Mouse (Mus musculus) MEL (cell line): Measurements from ENCODE around the gene Tbc1d14. TPM values are rescaled to one million over a fixed set of nuclear protein-coding genes. Genes with fewer than 3 reads are reported as not detected.
A peak's percentile ranks its signal among the peaks of the same experiment; 100 is the strongest.

Source experiments
- DNase-seq: peaks from one replicate; pipeline ENCODE4 v3.0.0; 2011; ENCODE audit warnings: low read depth, low spot score
- H3K27ac ChIP-seq: 2 replicates; pipeline ENCODE4 v1.5.1; 2012; ENCODE audit warnings: low read depth, mild to moderate bottlenecking, control low read depth, low read length, moderate library complexity; ENCODE audit not compliant: control insufficient read depth
- H3K27me3 ChIP-seq, 2 experiments: fragments of 150-350 bp in 1 of 2; sonication (generic) in 1 of 2; 2 replicates each; pipeline ENCODE4 v1.6.1; 2012; ENCODE audit warnings: low read length in 2 of 2, mild to moderate bottlenecking in 2 of 2, improper control_type of control experiment in 1 of 2, moderate library complexity in 1 of 2; ENCODE audit not compliant: insufficient read depth in 2 of 2, control insufficient read depth in 1 of 2
- H3K36me3 ChIP-seq, 2 experiments: 2 replicates each; pipeline ENCODE4 v1.6.1; 2012 to 2014; ENCODE audit warnings: low read length in 2 of 2, improper control_type of control experiment in 1 of 2, inconsistent platforms in 1 of 2, mild to moderate bottlenecking in 1 of 2; ENCODE audit not compliant: insufficient read depth in 2 of 2, control insufficient read depth in 1 of 2
- H3K4me1 ChIP-seq, 2 experiments: fragments of 150-350 bp in 1 of 2; sonication (generic) in 1 of 2; 2 replicates each; pipeline ENCODE4 v1.6.1; 2012; ENCODE audit warnings: low read length in 2 of 2, improper control_type of control experiment in 1 of 2, mild to moderate bottlenecking in 1 of 2; ENCODE audit not compliant: insufficient read depth in 2 of 2, control insufficient read depth in 1 of 2
- H3K4me3 ChIP-seq, 2 experiments: fragments of 150-350 bp in 1 of 2; sonication (generic) in 1 of 2; 2 replicates each; pipeline ENCODE4 v1.5.1; 2012; ENCODE audit warnings: low read depth in 2 of 2, low read length in 2 of 2, mild to moderate bottlenecking in 2 of 2, moderate library complexity in 2 of 2, control low read depth in 1 of 2, improper control_type of control experiment in 1 of 2; ENCODE audit not compliant: control insufficient read depth in 1 of 2, insufficient read depth in 1 of 2
- H3K79me2 ChIP-seq: 2 replicates; pipeline ENCODE4 v1.6.1; 2012; ENCODE audit warnings: mild to moderate bottlenecking, low read length, moderate library complexity; ENCODE audit not compliant: control insufficient read depth, poor library complexity, insufficient read depth
- H3K9ac ChIP-seq: 2 replicates; pipeline ENCODE4 v1.6.1; 2012; ENCODE audit warnings: low read depth, mild to moderate bottlenecking, control low read depth, low read length, moderate library complexity; ENCODE audit not compliant: control insufficient read depth, poor library complexity, severe bottlenecking
- H3K9me3 ChIP-seq: fragments of 150-350 bp; sonication (generic); replicated peaks from 2 replicates; pipeline ENCODE4 v1.6.1; 2012; ENCODE audit warnings: mild to moderate bottlenecking, low read length, improper control_type of control experiment, moderate library complexity; ENCODE audit not compliant: insufficient read depth
- CHD1 ChIP-seq: IDR thresholded peaks from 2 replicates; pipeline ENCODE4 v1.6.1; 2012; ENCODE audit warnings: low read depth, mild to moderate bottlenecking, inconsistent platforms, low read length, improper control_type of control experiment
- EP300 ChIP-seq, 2 experiments: IDR thresholded peaks; 2 replicates each; pipeline ENCODE4 v1.6.1; 2011; ENCODE audit warnings: improper control_type of control experiment in 2 of 2, low read length in 2 of 2, low read depth in 1 of 2, mild to moderate bottlenecking in 1 of 2
- ETS1 ChIP-seq: IDR thresholded peaks from 2 replicates; pipeline ENCODE4 v1.6.1; 2012; ENCODE audit warnings: low read depth, mild to moderate bottlenecking, inconsistent platforms, low read length, improper control_type of control experiment, moderate library complexity
- GATA1 ChIP-seq: IDR thresholded peaks from 2 replicates; pipeline ENCODE4 v1.6.1; 2011; ENCODE audit warnings: low read depth, low read length, improper control_type of control experiment
- MAX ChIP-seq: IDR thresholded peaks from 2 replicates; pipeline ENCODE4 v1.6.1; 2011; ENCODE audit warnings: low read length, improper control_type of control experiment
- MXI1 ChIP-seq: IDR thresholded peaks from 2 replicates; pipeline ENCODE4 v1.6.1; 2011; ENCODE audit warnings: mild to moderate bottlenecking, low read depth, low read length, improper control_type of control experiment
- MYC ChIP-seq: IDR thresholded peaks from 2 replicates; pipeline ENCODE4 v1.6.1; 2011; ENCODE audit warnings: low read depth, mild to moderate bottlenecking, low read length, improper control_type of control experiment, moderate library complexity
- SIN3A ChIP-seq: IDR thresholded peaks from 2 replicates; pipeline ENCODE4 v1.6.1; 2012; ENCODE audit warnings: low read length, improper control_type of control experiment, inconsistent platforms
- TAL1 ChIP-seq: IDR thresholded peaks from 2 replicates; pipeline ENCODE4 v1.6.1; 2012; ENCODE audit warnings: mild to moderate bottlenecking, inconsistent platforms, low read length, moderate library complexity, mixed read lengths
- TCF12 ChIP-seq: IDR thresholded peaks from 2 replicates; pipeline ENCODE4 v1.6.1; 2014; ENCODE audit warnings: low read depth, mild to moderate bottlenecking, inconsistent platforms, low read length, improper control_type of control experiment, moderate library complexity
- USF2 ChIP-seq, 2 experiments: IDR thresholded peaks; 2 replicates each; pipeline ENCODE4 v1.6.1; 2011 to 2012; ENCODE audit warnings: improper control_type of control experiment in 2 of 2, low read length in 2 of 2, borderline replicate concordance in 1 of 2, inconsistent platforms in 1 of 2, low read depth in 1 of 2, mild to moderate bottlenecking in 1 of 2; ENCODE audit not compliant: insufficient read depth in 1 of 2
- ZNF384 ChIP-seq: IDR thresholded peaks from 2 replicates; pipeline ENCODE4 v1.6.1; 2012; ENCODE audit warnings: low read depth, mild to moderate bottlenecking, inconsistent platforms, low read length, improper control_type of control experiment
- polyA plus RNA-seq, 2 experiments: library from polyadenylated mRNA; stranded (reverse) in 1 of 2; unstranded in 1 of 2; fragments of >175 nt in 1 of 2; fragments of >200 nt in 1 of 2; gene quantifications; 2 replicates each; pipeline versions ENCODE4 v1.2.1 to v1.2.4; 2012; ENCODE audit warnings: low replicate concordance in 2 of 2, low read depth in 1 of 2; ENCODE audit not compliant: insufficient read length in 2 of 2, insufficient read depth in 1 of 2, missing spikeins in 1 of 2
- total RNA-seq: library from RNA; depleted of rRNA; stranded (reverse); fragments of 300-350 nt; gene quantifications from 2 replicates; pipeline ENCODE4 v1.2.3, GENCODE M21; 2012

Gene Tbc1d14
- total and polyA plus RNA-seq, 3 experiments: 7.3 to 35.6 TPM; not detected in 1

GRCm38 (mm10) chr5:36536424-36536823, 56.7 kb downstream of the Tbc1d14 start:
- DNase-seq: peak; percentile 76
- Histone ChIP-seq H3K27me3 (no peaks in the 10 kb centered on the region), H3K4me1 (peaks cover 27 to 34% of the 10 kb centered on the region in 2 experiments), H3K27ac (peak overlapping the region; percentile 37), H3K4me3 (no peak overlapping the region), H3K79me2 (no peaks in the 10 kb centered on the region), H3K9ac (no peak overlapping the region), H3K36me3 (peaks cover 0 to 39% of the 10 kb centered on the region in 2 experiments; a peak in 2 of 4 replicates), H3K9me3 (no peaks in the 10 kb centered on the region)
- TF ChIP-seq ETS1: peak; percentile 47
- TF ChIP-seq MAX: no peak
- TF ChIP-seq GATA1: peak; percentile 74
- peak; percentile 55 to 67 for TF ChIP-seq EP300 (IDR thresholded peaks at IDR 0.05; ENCODE audit: low read depth in 1 of 2, low read length in 2 of 2)
- TF ChIP-seq ZNF384: peak; percentile 75
- peak; percentile 39 for TF ChIP-seq TAL1
- peak; percentile 16; the same call in 1 of the 2 replicates for TF ChIP-seq SIN3A
- TF ChIP-seq MYC: no peak
- TF ChIP-seq TCF12: peak; percentile 57; the same call in 1 of the 2 replicates
- TF ChIP-seq MXI1: peak; percentile 36; the same call in 1 of the 2 replicates
- TF ChIP-seq, all 39 proteins: peak for 8

DNA sequence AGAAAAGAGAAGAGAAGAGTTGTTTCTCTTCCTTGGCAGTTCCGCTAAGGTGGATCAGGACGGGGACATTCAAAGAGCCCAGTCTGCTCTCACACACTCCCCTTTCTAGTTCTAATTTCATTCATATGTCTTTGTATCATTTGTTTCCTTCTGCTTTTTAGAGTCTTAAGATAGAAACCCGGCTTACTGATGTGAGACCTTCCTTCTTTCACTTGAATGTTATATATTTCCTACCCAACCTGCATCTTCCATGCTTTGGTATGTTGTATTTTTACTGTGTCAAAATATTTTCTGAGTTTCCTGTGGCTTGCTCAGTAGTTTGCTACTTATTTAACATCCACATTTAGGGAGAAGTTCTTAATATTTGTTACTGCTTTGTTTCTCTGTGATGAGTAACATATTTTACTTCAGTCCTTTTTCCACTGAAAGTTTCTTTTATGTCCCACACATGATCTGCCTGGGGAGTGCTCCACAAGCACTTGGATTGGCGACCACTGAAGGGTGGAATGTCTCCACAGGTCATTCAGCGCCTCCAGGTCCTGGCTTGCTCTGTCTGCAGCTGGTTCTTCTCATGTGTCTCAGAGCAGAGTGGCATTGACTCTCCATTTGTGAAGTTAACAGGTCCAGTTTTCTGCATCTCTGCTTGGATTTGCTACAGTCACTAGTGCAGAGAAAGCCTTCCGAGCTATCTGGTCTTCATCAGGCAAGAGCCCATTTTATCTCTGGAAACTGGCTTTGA, 57.5 kb downstream of the Tbc1d14 start:
- H3K27me3 ChIP-seq: no peaks in the 10 kb centered on the region
- peak overlapping the region; percentile 18 for H3K27ac ChIP-seq
- no peaks in the 10 kb centered on the region for H3K79me2 ChIP-seq
- no peaks in the 10 kb centered on the region for H3K9me3 ChIP-seq
- TF ChIP-seq CHD1 (0 out of 2 replicates have a peak, but pooled peaks have one; percentile 31), SIN3A (peak; percentile 21; the same call in 1 of the 2 replicates), EP300 (IDR thresholded peaks at IDR 0.05; ENCODE audit: low read depth in 1 of 2, low read length in 2 of 2) (peak in 1 of 2 experiments; percentile 20; a peak in 1 of 4 replicates), USF2 (IDR thresholded peaks at IDR 0.05; ENCODE audit: borderline replicate concordance in 1 of 2, insufficient read depth in 1 of 2, low read depth in 1 of 2, low read length in 2 of 2) (no peak), ETS1 (no peak), ZNF384 (0 out of 2 replicates have a peak, but pooled peaks have one; percentile 43)
- TF ChIP-seq, all 39 proteins: peak for 4
- peaks cover 0 to 41% of the 10 kb centered on the region in 2 experiments; a peak in 2 of 4 replicates for H3K36me3 ChIP-seq
- peaks cover 27 to 34% of the 10 kb centered on the region in 2 experiments for H3K4me1 ChIP-seq
- H3K9ac ChIP-seq: no peak overlapping the region; the same call in none of the 2 replicates
- H3K4me3 ChIP-seq: no peak overlapping the region
- DNase-seq: peak; percentile 58
